Mouse (Mus musculus) kidney, adult 18-20 months (tissue): ENCODE measurements around the gene Proser2.

Experiments used
- DNase-seq: peaks from one replicate; pipeline ENCODE4 v3.0.0; 2021

The Proser2 gene

DNA sequence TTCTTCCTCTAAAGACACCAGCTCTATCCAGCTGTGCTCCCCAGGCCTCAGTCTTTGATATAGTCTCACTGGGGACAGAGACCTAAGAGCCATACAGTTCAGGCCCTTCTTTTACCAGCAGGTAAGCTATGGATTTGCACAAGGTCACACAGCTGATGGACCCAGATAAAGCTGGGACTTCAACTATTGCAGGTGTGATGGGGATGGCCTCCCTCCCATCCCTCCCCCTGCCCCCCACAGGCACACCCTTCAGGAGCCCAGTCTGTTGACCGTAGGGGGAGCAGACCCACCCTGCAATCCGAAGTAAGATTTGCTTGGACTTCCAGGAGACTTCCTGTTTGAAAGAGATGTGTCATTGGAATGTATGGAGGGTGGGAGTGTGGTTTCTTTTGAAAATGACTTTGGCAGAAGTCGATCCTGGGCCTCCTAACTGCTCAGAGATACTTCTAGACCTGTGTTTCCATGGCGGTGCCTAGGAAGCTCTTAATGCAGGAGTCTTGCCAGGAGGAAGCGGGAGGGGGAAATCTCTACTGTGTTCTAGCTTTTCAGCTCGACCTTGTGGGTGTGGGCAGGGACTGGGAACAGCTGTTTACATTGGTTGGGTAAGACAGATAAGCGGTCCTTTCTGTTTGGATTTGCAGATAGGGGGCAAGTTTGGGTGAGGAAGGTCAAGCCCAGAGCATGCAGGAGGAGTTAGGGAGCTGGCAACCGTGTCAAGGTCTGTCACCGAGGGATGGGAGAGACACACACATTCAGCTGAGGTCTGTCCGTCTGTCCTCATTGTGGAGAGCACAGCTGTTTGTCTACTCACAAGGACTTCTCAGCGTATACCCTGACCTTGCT, 58.2 kb downstream of the Proser2 start:
- DNase-seq: no peak

DNA sequence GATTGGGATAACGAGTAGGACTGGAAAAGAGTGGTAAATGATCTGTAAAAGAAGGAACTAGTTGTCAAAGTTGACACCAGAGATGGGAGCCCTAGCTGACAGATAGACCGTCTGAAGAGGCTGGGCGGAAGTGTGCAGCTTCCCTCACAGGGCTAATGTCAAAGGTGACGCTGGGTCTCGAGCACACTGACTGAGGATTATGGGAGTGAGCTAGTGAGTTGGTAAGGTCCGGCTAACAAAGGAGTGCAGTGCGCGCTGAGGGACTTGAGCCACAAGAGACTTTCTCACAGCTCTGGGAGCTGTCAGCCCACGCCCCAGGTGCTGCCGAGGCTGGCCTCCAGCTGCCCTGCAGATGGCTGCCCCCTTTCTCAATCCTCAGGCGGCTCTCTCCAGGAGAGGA, 59.1 kb downstream of the Proser2 start:
- DNase-seq: no peak

DNA sequence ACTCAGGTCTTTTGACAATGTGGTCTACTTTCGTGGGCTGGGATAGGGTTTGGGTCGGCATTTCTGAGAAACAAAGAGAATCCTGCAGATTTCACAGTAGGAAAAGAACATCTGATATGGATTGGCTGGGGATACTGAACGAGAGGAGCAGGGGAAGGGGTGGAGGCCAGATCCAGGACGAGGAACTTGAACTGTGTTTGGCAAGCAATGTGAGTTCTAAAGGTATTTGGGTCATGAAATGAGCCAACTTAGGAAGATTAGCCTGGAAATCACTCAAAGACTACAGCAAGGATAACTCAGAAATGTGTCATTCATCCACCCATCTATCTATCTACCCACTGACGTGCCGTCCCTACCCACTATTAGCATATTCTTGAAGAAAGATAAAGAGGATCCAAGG, 62.7 kb downstream of the Proser2 start:
- no peak for DNase-seq

DNA sequence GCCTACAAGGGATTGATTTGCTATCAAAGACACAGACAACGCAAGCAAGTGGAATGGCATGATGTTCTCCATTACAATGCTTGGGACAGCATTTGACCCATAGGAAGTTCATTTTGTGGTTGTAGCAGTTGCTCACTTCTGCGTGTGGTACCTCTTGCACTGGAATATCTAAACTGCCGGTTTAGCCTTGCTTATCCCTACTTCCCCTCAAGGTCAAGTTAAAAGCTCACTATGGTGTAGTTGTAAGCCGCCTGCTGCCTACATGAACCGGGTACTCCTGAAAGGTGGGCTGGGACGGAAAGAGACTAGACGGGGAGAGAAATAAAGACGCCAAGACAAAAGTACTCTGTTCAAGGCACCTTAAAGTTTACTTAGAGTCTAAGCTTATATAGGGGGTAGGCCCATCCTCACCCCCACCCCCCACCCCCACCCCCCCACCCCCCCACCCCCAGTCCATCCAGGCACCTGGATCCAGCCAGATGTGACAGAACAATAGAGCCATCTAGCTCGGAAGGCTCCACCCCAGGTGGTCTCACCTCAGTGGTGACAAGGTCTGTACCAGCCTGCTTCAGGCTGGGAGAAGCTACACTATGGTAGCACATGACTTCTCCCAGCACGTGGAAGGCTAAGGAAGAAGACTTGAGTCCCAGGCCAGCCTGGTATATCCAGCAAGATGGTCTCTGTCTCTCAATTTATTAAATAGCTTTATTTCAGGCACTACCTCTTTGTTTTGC, 69.8 kb downstream of the Proser2 start:
- DNase-seq: no peak

DNA sequence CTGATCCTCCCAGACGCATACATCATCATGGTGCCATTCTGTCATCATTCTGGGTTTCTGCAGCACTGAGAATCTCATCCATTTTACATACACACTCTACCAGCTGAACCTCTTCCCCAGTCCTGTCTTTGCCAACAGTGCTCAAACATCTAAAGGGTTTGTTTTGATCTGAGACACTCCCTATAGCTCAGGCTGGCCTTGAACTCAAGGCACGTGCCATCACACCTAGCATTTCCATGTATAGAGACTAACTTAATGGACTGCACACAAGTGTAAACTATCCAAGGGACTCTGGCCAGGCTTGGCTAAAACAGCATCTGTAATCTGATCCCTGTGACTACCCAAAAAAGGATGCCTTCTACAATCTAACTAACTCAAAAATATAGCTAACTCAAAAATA, 70.7 kb downstream of the Proser2 start:
- DNase-seq: no peak

DNA sequence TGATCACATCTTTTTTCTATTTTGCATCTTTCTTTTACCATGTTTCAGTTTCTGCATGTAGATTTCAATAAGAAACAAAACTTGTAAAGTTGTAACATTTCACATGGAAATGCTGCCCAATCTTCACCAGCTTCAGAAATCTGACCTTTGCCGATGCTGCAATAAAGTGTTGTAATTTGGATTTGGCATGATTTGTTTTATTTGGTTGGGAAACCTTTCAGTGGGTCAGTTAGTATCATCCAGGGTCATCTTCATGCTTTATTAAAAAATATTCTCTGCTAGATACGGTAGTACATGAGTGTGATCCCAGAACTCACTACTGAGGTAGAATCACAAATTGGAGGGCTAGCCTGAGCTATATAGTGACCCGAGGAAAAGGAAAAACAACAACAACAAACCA, 73.5 kb downstream of the Proser2 start:
- DNase-seq: no peak

DNA sequence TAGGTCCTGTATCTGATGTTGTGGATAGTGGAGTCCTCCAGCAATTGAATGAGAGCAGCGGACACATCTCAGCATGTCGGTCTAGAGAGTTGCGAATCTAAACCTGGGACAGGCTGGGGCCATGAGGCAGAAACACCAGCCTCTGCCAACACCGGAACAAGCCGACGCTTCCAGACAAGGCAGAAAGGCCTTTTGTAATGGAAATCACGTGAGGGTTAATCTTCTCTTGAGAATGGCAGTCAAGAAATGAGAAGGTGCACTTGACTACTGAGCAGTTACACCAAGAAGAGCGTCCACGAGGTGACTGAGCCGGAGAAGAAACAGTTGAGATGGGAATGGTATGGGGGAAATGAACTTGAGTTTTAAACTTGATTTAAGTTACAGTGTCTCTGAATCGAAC, 74.5 kb downstream of the Proser2 start:
- DNase-seq: no peak

DNA sequence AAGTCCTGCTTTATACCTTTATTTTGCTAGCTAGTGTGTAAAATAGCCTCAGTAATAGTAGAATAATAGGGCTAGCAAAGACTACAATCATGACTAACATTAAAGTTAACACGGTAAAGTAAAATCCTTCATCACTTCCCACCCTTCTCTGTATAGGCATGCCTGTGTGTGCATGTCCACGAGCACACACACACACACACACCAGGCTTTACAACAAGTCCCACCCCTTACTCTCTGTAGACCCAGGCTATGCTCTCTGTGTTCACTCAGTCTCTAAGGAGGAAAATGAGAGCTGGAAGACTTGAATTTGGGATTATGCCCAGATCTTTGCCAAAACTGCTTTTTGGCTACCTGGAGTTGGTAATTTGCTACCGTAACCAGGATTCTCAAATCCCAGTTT, 81.0 kb downstream of the Proser2 start:
- DNase-seq: no peak

DNA sequence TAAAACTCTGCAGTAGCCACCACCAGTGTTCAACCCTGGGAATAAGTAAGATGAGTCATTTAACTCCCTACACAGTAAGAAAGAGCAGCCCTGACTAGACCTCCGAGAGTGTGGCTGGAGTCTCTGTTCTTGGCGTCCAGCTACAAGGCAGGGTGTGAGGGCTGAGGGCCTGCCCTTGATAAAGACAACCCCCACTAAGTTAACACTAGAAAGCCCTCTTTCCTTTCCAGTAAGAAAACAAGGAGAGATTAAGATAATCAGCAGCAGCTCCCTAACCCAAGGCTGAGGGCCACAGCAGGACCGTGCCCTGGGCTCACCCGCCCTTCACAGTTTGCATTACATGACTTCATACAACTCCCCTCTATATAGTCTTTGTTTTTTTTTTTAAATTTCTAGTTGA, 81.4 kb downstream of the Proser2 start:
- no peak for DNase-seq
